Mouse (Mus musculus) myocyte (in vitro differentiated cells): ENCODE data around the gene Gm4756.

Experiments used
- E2F4 ChIP-seq: IDR thresholded peaks from one replicate; pipeline ENCODE4 v1.6.1; 2011; ENCODE audit warnings: mild to moderate bottlenecking, control low read depth, moderate library complexity; ENCODE audit not compliant: insufficient read depth
- MYOD1 ChIP-seq, 3 experiments: IDR thresholded peaks; one replicate each; pipeline ENCODE4 v1.6.1; 2011; ENCODE audit warnings: control low read depth in 2 of 3, low read depth in 2 of 3, mild to moderate bottlenecking in 2 of 3, moderate library complexity in 1 of 3; ENCODE audit not compliant: insufficient read length in 2 of 3, control insufficient read depth in 1 of 3
- POLR2A ChIP-seq: IDR thresholded peaks from one replicate; pipeline ENCODE4 v1.6.1; 2011; ENCODE audit warnings: low read depth, mild to moderate bottlenecking, control low read depth, moderate library complexity; ENCODE audit not compliant: insufficient read length
- TCF12 ChIP-seq: IDR thresholded peaks from one replicate; pipeline ENCODE4 v1.6.1; 2011; ENCODE audit warnings: mild to moderate bottlenecking, control low read depth; ENCODE audit not compliant: poor library complexity, insufficient read depth, severe bottlenecking
- USF1 ChIP-seq: IDR thresholded peaks from one replicate; pipeline ENCODE4 v1.6.1; 2011; ENCODE audit warnings: low read depth, mild to moderate bottlenecking, control low read depth, moderate library complexity

- no peak for TF ChIP-seq MYOD1 (IDR thresholded peaks at IDR 0.05; ENCODE audit: control insufficient read depth in 1 of 3, insufficient read length in 2 of 3, low read depth in 2 of 3)
- TF ChIP-seq USF1 = no peak
- TF ChIP-seq POLR2A = no peak
- no peak for TF ChIP-seq TCF12
- no peak for TF ChIP-seq E2F4
Observed at GRCm38 (mm10) chr12:72585339-72585738, 64.1 kb downstream of the Gm4756 start.
